Mouse (Mus musculus) thymus, adult 2 months (tissue): ENCODE measurements around the gene Spo11. TPM values are rescaled to one million over a fixed set of nuclear protein-coding genes. Genes with fewer than 3 reads are reported as not detected.

Experiments used
- DNase-seq: peaks from one replicate; pipeline ENCODE4 v3.0.0; 2021
- H3K27ac ChIP-seq: fragments of 200-500 bp; 2 replicates; pipeline ENCODE4 v1.5.1; 2012; ENCODE audit warnings: low read length, control low read depth; ENCODE audit not compliant: control insufficient read depth, insufficient read depth
- H3K27me3 ChIP-seq: fragments of 200-500 bp; 2 replicates; pipeline ENCODE4 v1.6.1; 2012; ENCODE audit warnings: mild to moderate bottlenecking, low read length, moderate library complexity, mixed read lengths; ENCODE audit not compliant: control insufficient read depth, insufficient read depth
- H3K36me3 ChIP-seq: fragments of 200-500 bp; 2 replicates; pipeline ENCODE4 v1.6.1; 2012; ENCODE audit warnings: mild to moderate bottlenecking, low read length, moderate library complexity; ENCODE audit not compliant: control insufficient read depth, insufficient read depth
- H3K4me1 ChIP-seq: fragments of 200-500 bp; replicated peaks from 2 replicates; pipeline ENCODE4 v1.6.1; 2012; ENCODE audit warnings: low read length; ENCODE audit not compliant: control insufficient read depth, insufficient read depth
- H3K4me3 ChIP-seq: fragments of 200-500 bp; 2 replicates; pipeline ENCODE4 v1.5.1; 2012; ENCODE audit warnings: mild to moderate bottlenecking, low read length, control low read depth, moderate library complexity; ENCODE audit not compliant: control insufficient read depth, insufficient read depth
- CTCF ChIP-seq: fragments of 200-500 bp; IDR thresholded peaks from 2 replicates; pipeline ENCODE4 v1.5.1; 2012; ENCODE audit warnings: mild to moderate bottlenecking, control low read depth, low read length, moderate library complexity, borderline replicate concordance; ENCODE audit not compliant: control insufficient read depth, poor library complexity, insufficient read depth; ENCODE audit errors: extremely low read depth
- POLR2A ChIP-seq: fragments of 200-500 bp; IDR thresholded peaks from 2 replicates; pipeline ENCODE4 v1.6.1; 2012; ENCODE audit warnings: mild to moderate bottlenecking, low read length, control low read depth, moderate library complexity; ENCODE audit not compliant: control insufficient read depth, poor library complexity, insufficient read depth; ENCODE audit errors: extremely low read depth
- WGBS: fragments of 180-500 bp; shearing (Covaris S2); methylation state at CpG from one replicate; pipeline ENCODE4 v1.1.7; 2018; 5-methylcytosine and 5-hydroxymethylcytosine counted together
- polyA plus RNA-seq: library from polyadenylated mRNA; depleted of rRNA; stranded (reverse); fragments of >200 nt; gene quantifications from 2 replicates; pipeline ENCODE4 v1.2.3, GENCODE M21; 2012

Spo11 gene
- polyA plus RNA-seq, 1 experiment: 126 TPM

GRCm38 (mm10) chr2:173022813-173023212 lies 45.3 kb downstream of the Spo11 start:
- TF ChIP-seq POLR2A: no peak
- no peak for TF ChIP-seq CTCF
- Histone ChIP-seq H3K27me3 (no peaks in the 10 kb centered on the region), H3K36me3 (peaks cover 29% of the 10 kb centered on the region), H3K27ac (peak overlapping the region; percentile 64), H3K4me1 (peaks cover 78% of the 10 kb centered on the region), H3K4me3 (peak overlapping the region; percentile 72)
- DNase-seq: peak; percentile 31
- 6% methylated on average over 10 of the region's 10 CpGs for WGBS

GRCm38 (mm10) chr2:173023371-173023851 lies 45.9 kb downstream of the Spo11 start:
- peaks cover 35% of the 10 kb centered on the region for H3K36me3 ChIP-seq
- WGBS: 8% methylated on average over 7 of the region's 7 CpGs
- H3K27ac ChIP-seq: peak overlapping the region; percentile 64; the same call in 1 of the 2 replicates
- H3K4me1 ChIP-seq: peaks cover 80% of the 10 kb centered on the region
- H3K27me3 ChIP-seq: no peaks in the 10 kb centered on the region
- DNase-seq: peak; percentile 59
- peak overlapping the region; percentile 72 for H3K4me3 ChIP-seq
- TF ChIP-seq CTCF (no peak), POLR2A (no peak)

GRCm38 (mm10) chr2:173023966-173024365 lies 46.5 kb downstream of the Spo11 start:
- DNase-seq: peak; percentile 15
- Histone ChIP-seq H3K27ac (no peak overlapping the region), H3K4me3 (peak overlapping the region; percentile 29)

GRCm38 (mm10) chr2:173024392-173024791 lies 46.9 kb downstream of the Spo11 start:
- WGBS: 83% methylated on average over 8 of the region's 8 CpGs
- Histone ChIP-seq H3K36me3 (peaks cover 44% of the 10 kb centered on the region), H3K4me1 (peaks cover 80% of the 10 kb centered on the region), H3K27me3 (no peaks in the 10 kb centered on the region), H3K4me3 (peak overlapping the region; percentile 29), H3K27ac (no peak overlapping the region)
- no peak for DNase-seq
- no peak for TF ChIP-seq CTCF
- no peak for TF ChIP-seq POLR2A

More at GRCm38 (mm10) chr2:173023966-173024365, 46.5 kb downstream of the Spo11 start:
- WGBS: 17% methylated on average over 4 of the region's 4 CpGs
- Histone ChIP-seq H3K4me1 (peaks cover 80% of the 10 kb centered on the region), H3K27me3 (no peaks in the 10 kb centered on the region), H3K36me3 (peaks cover 40% of the 10 kb centered on the region)
- TF ChIP-seq POLR2A (no peak), CTCF (no peak)

GRCm38 (mm10) chr2:173024938-173025337 lies 47.4 kb downstream of the Spo11 start:
- Histone ChIP-seq H3K4me3 (peak overlapping the region; percentile 30), H3K4me1 (peaks cover 81% of the 10 kb centered on the region), H3K27me3 (no peaks in the 10 kb centered on the region), H3K36me3 (peaks cover 49% of the 10 kb centered on the region), H3K27ac (peak overlapping the region; percentile 72; the same call in 1 of the 2 replicates)
- 59% methylated on average over 4 of the region's 4 CpGs for WGBS
- DNase-seq: no peak
- 0 out of 2 replicates have a peak, but pooled peaks have one; percentile 32 for TF ChIP-seq POLR2A
- no peak for TF ChIP-seq CTCF

- Histone ChIP-seq H3K27me3 (no peaks in the 10 kb centered on the region), H3K27ac (peak overlapping the region; percentile 72), H3K36me3 (peaks cover 61% of the 10 kb centered on the region), H3K4me1 (peaks cover 84% of the 10 kb centered on the region), H3K4me3 (peak overlapping the region; percentile 30)
- TF ChIP-seq POLR2A (no peak), CTCF (no peak)
- 13% methylated on average over 5 of the region's 5 CpGs for WGBS
- peak; percentile 30 for DNase-seq
Observed at GRCm38 (mm10) chr2:173026286-173026685, 48.8 kb downstream of the Spo11 start.
